Mouse (Mus musculus) hindbrain, embryonic 14.5 days (tissue): ENCODE measurements around the gene Lrpap1. TPM values are rescaled to one million over a fixed set of nuclear protein-coding genes. Genes with fewer than 3 reads are reported as not detected.
A peak's percentile ranks its signal among the peaks of the same experiment; 100 is the strongest.

Experiments used
- ATAC-seq: fragments of 200-750 bp; cut with Nextera tagmentation; 2 replicates; pipeline ENCODE4 v1.8.0; 2017; ENCODE audit warnings: moderate number of reproducible peaks, mild to moderate bottlenecking, moderate TSS enrichment, moderate library complexity; ENCODE audit not compliant: low FRiP score
- DNase-seq: peaks from one replicate; pipeline ENCODE4 v3.0.0-alpha.2; 2015; ENCODE audit warnings: low spot score
- H3K27ac ChIP-seq: fragments of 300-500 bp; sonication (generic); 2 replicates; pipeline ENCODE4 v1.5.1; 2014; ENCODE audit warnings: mild to moderate bottlenecking, moderate library complexity
- H3K27me3 ChIP-seq: fragments of 300-500 bp; sonication (generic); 2 replicates; pipeline ENCODE4 v1.6.1; 2014; ENCODE audit warnings: mild to moderate bottlenecking, low read length, mixed read lengths; ENCODE audit not compliant: control insufficient read depth, insufficient read depth
- H3K36me3 ChIP-seq: fragments of 300-500 bp; sonication (generic); replicated peaks from 2 replicates; pipeline ENCODE4 v1.6.1; 2014; ENCODE audit not compliant: control insufficient read depth, insufficient read depth
- H3K4me1 ChIP-seq: fragments of 300-500 bp; sonication (generic); replicated peaks from 2 replicates; pipeline ENCODE4 v1.6.1; 2014; ENCODE audit warnings: antibody characterized with exemption, low read length, mixed read lengths; ENCODE audit not compliant: control insufficient read depth, insufficient read depth
- H3K4me2 ChIP-seq: fragments of 300-500 bp; sonication (generic); replicated peaks from 2 replicates; pipeline ENCODE4 v1.6.1; 2014; ENCODE audit warnings: mild to moderate bottlenecking, moderate library complexity
- H3K4me3 ChIP-seq: fragments of 300-500 bp; sonication (generic); replicated peaks from 2 replicates; pipeline ENCODE4 v1.5.1; 2014; ENCODE audit warnings: mild to moderate bottlenecking, low read length
- H3K9ac ChIP-seq: fragments of 300-500 bp; sonication (generic); 2 replicates; pipeline ENCODE4 v1.6.1; 2014
- H3K9me3 ChIP-seq: fragments of 300-500 bp; sonication (generic); 2 replicates; pipeline ENCODE4 v1.6.1; 2016; ENCODE audit warnings: low read length; ENCODE audit not compliant: control insufficient read depth
- WGBS: fragments of 180-500 bp; shearing (Covaris S2); extraction: QIAGEN DNeasy Blood & Tissue Kit; methylation state at CpG from one replicate; pipeline ENCODE4 v1.1.7; 2014; 5-methylcytosine and 5-hydroxymethylcytosine counted together
- polyA plus RNA-seq: library from polyadenylated mRNA; unstranded; fragments of >200 nt; fragmentation: Nextera tagmentation; extraction: Ambion mirVana; gene quantifications from 2 replicates; pipeline ENCODE4 v1.2.1, GENCODE M21; 2014

The Lrpap1 gene
- 150 and 160 TPM in 2 replicates for polyA plus RNA-seq

- Histone ChIP-seq H3K4me3 (peak within 1 kb of the TSS; percentile 74), H3K4me1 (peaks cover 23% of the 10 kb centered on the region), H3K9me3 (no peaks in the 10 kb centered on the region), H3K27me3 (no peaks in the 10 kb centered on the region), H3K27ac (peak within 1 kb of the TSS; percentile 83), H3K4me2 (peak within 1 kb of the TSS; percentile 81), H3K9ac (peak within 1 kb of the TSS; percentile 88), H3K36me3 (peaks cover 24% of the 10 kb centered on the region)
- ATAC-seq (peak; percentile 95), DNase-seq (peak; percentile 92)
- WGBS: 1% methylated on average over 39 of the region's 39 CpGs
Observed at GRCm38 (mm10) chr5:35104960-35105921, at the start of gene Lrpap1. TSS of gene Lrpap1 (minus strand) at chr5:35105766.

- Histone ChIP-seq H3K9me3 (no peaks in the 10 kb centered on the region), H3K4me3 (no peak overlapping the region), H3K27ac (no peak overlapping the region), H3K36me3 (no peaks in the 10 kb centered on the region), H3K4me1 (0 out of 2 replicates have a peak, but pooled peaks cover 9% of the 10 kb centered on the region), H3K4me2 (no peak overlapping the region), H3K9ac (no peak overlapping the region), H3K27me3 (no peaks in the 10 kb centered on the region)
- 81% methylated on average over 5 of the region's 5 CpGs for WGBS
- ATAC-seq (no peak), DNase-seq (no peak)
Observed at GRCm38 (mm10) chr5:35149939-35150338, 44.4 kb upstream of the Lrpap1 start.

GRCm38 (mm10) chr5:35149526-35149925 is 44.0 kb upstream of the Lrpap1 start:
- Histone ChIP-seq H3K36me3 (no peaks in the 10 kb centered on the region), H3K9ac (no peak overlapping the region)
- 82% methylated on average over 4 of the region's 4 CpGs for WGBS

GRCm38 (mm10) chr5:35147963-35148767 is 42.6 kb upstream of the Lrpap1 start:
- H3K9me3 ChIP-seq: no peaks in the 10 kb centered on the region
- 0 out of 2 replicates have a peak, but pooled peaks cover 9% of the 10 kb centered on the region for H3K4me1 ChIP-seq
- ATAC-seq (peak; percentile 56; the same call in 1 of the 2 replicates), DNase-seq (peak; percentile 51)
- H3K4me2 ChIP-seq: no peak overlapping the region
- H3K9ac ChIP-seq: no peak overlapping the region
- no peak overlapping the region for H3K4me3 ChIP-seq
- no peaks in the 10 kb centered on the region for H3K27me3 ChIP-seq
- H3K36me3 ChIP-seq: no peaks in the 10 kb centered on the region
- 43% methylated on average over 8 of the region's 8 CpGs for WGBS
- peak overlapping the region; percentile 9; the same call in 1 of the 2 replicates for H3K27ac ChIP-seq

More at GRCm38 (mm10) chr5:35149526-35149925, 44.0 kb upstream of the Lrpap1 start:
- Histone ChIP-seq H3K27ac (no peak overlapping the region), H3K9me3 (no peaks in the 10 kb centered on the region), H3K27me3 (no peaks in the 10 kb centered on the region), H3K4me2 (no peak overlapping the region), H3K4me1 (0 out of 2 replicates have a peak, but pooled peaks cover 9% of the 10 kb centered on the region), H3K4me3 (no peak overlapping the region)
- DNase-seq (no peak), ATAC-seq (no peak)

- Histone ChIP-seq H3K4me3 (no peak overlapping the region), H3K9ac (no peak overlapping the region), H3K27ac (peak overlapping the region; percentile 9; the same call in 1 of the 2 replicates), H3K9me3 (no peaks in the 10 kb centered on the region), H3K4me1 (0 out of 2 replicates have a peak, but pooled peaks cover 9% of the 10 kb centered on the region), H3K36me3 (no peaks in the 10 kb centered on the region), H3K4me2 (no peak overlapping the region), H3K27me3 (no peaks in the 10 kb centered on the region)
- no peak for DNase-seq
- peak; percentile 71; the same call in 1 of the 2 replicates for ATAC-seq
- 45% methylated on average over 2 of the region's 2 CpGs for WGBS
Observed at GRCm38 (mm10) chr5:35147155-35147962, 41.8 kb upstream of the Lrpap1 start.

GRCm38 (mm10) chr5:35146747-35147146 is 41.2 kb upstream of the Lrpap1 start:
- 0 out of 2 replicates have a peak, but pooled peaks cover 9% of the 10 kb centered on the region for H3K4me1 ChIP-seq
- no peaks in the 10 kb centered on the region for H3K9me3 ChIP-seq
- H3K27ac ChIP-seq: no peak overlapping the region
- DNase-seq: no peak
- no peak overlapping the region for H3K4me2 ChIP-seq
- H3K36me3 ChIP-seq: no peaks in the 10 kb centered on the region
- WGBS: 65% methylated on average over 2 of the region's 2 CpGs
- no peaks in the 10 kb centered on the region for H3K27me3 ChIP-seq
- no peak overlapping the region for H3K4me3 ChIP-seq
- ATAC-seq: no peak; the same call in 1 of the 2 replicates
- no peak overlapping the region for H3K9ac ChIP-seq

GRCm38 (mm10) chr5:35144716-35145115 is 39.1 kb upstream of the Lrpap1 start:
- H3K9ac ChIP-seq: no peak overlapping the region
- no peak for ATAC-seq
- H3K9me3 ChIP-seq: no peaks in the 10 kb centered on the region
- DNase-seq: no peak
- no peaks in the 10 kb centered on the region for H3K36me3 ChIP-seq
- WGBS: 83% methylated on average over 2 of the region's 2 CpGs
- H3K4me3 ChIP-seq: no peak overlapping the region
- H3K4me2 ChIP-seq: no peak overlapping the region
- no peak overlapping the region for H3K27ac ChIP-seq
- no peaks in the 10 kb centered on the region for H3K27me3 ChIP-seq
- 0 out of 2 replicates have a peak, but pooled peaks cover 13% of the 10 kb centered on the region for H3K4me1 ChIP-seq

GRCm38 (mm10) chr5:35143460-35144245 is 38.1 kb upstream of the Lrpap1 start:
- Histone ChIP-seq H3K36me3 (no peaks in the 10 kb centered on the region), H3K27me3 (no peaks in the 10 kb centered on the region), H3K9ac (no peak overlapping the region), H3K4me1 (0 out of 2 replicates have a peak, but pooled peaks cover 13% of the 10 kb centered on the region), H3K4me3 (no peak overlapping the region), H3K9me3 (no peaks in the 10 kb centered on the region), H3K27ac (no peak overlapping the region), H3K4me2 (no peak overlapping the region)
- ATAC-seq (no peak), DNase-seq (no peak)
- 46% methylated on average over 10 of the region's 10 CpGs for WGBS
